Mouse (Mus musculus): ENCODE data around the gene Sv2c. TPM values are rescaled to one million over a fixed set of nuclear protein-coding genes. Genes with fewer than 3 reads are reported as not detected.

The Sv2c gene
- polyA plus RNA-seq, 1 experiment from 2014 or later: 1.5 TPM

- Histone ChIP-seq H3K9ac (no peak overlapping the region), H3K27me3 (no peaks in the 10 kb centered on the region), H3K36me3 (no peaks in the 10 kb centered on the region), H3K9me3 (no peaks in the 10 kb centered on the region), H3K4me1 (no peaks in the 10 kb centered on the region), H3K27ac (no peak overlapping the region), H3K4me2 (replicated peaks) (no peak overlapping the region), H3K4me3 (no peak overlapping the region)
- ATAC-seq (ENCODE audit: insufficient number of reproducible peaks, insufficient read depth, low FRiP score, low TSS enrichment): no peak
- whole genome bisulfite sequencing: 65% methylated on average over 7 of the region's 7 CpGs
Observed at GRCm38 (mm10) chr13:95951098-95951894, 181.1 kb downstream of the Sv2c start.

DNA sequence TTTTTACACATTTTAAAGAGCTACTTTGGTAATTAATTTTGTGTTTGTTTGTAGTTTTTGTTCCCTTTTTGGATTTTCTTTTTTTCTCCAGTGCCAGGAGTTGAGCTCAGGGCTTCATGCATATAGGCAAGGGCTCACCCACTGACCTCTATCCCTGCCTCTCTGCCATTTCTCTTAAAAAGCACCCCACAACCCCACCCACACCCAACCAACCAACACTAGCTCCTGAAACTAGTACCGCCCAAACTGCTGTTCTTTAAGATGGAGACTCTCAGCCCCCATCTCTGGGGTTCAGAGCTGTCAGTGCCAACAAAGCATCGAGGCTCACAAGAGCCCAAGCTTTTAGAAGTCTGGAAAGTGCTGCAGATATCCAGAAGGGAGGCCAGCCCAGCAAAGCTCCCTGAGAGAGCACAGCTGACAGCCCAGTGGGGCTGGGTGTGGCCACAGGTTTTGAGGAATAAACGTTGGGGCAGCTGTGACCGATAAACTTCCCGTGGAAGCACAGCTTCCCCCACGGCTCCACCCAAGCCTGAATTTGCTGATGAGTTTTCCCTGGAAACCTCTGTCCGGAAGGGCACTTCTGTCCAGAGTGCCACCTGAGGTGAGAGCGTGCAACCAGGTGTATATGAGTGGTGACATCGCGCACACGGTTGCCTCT lies 181.8 kb downstream of the Sv2c start:
- no peak overlapping the region for H3K4me3 ChIP-seq
- H3K36me3 ChIP-seq: no peaks in the 10 kb centered on the region
- ATAC-seq (ENCODE audit: insufficient number of reproducible peaks, insufficient read depth, low FRiP score, low TSS enrichment): no peak
- no peak overlapping the region for H3K27ac ChIP-seq
- H3K4me1 ChIP-seq: no peaks in the 10 kb centered on the region
- no peaks in the 10 kb centered on the region for H3K27me3 ChIP-seq
- H3K9ac ChIP-seq: no peak overlapping the region
- H3K9me3 ChIP-seq: no peaks in the 10 kb centered on the region
- 83% methylated on average over 11 of the region's 11 CpGs for WGBS
- no peak overlapping the region for H3K4me2 ChIP-seq (replicated peaks)

DNA sequence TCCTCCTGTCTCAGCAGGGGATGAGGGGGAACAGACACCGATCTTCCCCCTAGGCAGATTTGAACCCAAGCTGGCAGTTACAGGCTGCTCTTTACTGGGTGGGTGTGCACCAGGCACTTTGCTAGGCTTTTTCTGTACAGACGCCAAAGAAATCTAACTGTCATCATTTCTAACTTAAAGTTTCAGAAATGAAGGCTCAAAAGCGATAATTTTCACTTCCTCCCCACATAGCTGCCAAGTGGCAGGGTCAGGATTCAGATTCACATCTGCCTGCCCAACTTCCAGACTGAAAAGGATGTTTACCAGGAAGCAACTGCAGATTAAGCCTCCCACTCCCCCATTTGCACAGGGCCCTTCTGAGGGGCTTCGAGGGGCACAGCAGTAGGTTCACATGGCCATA lies 183.0 kb downstream of the Sv2c start:
- no peak overlapping the region for H3K4me2 ChIP-seq (replicated peaks)
- H3K4me3 ChIP-seq: no peak overlapping the region
- H3K4me1 ChIP-seq: no peaks in the 10 kb centered on the region
- no peak for ATAC-seq (ENCODE audit: insufficient number of reproducible peaks, insufficient read depth, low FRiP score, low TSS enrichment)
- H3K27ac ChIP-seq: no peak overlapping the region
- no peak overlapping the region for H3K9ac ChIP-seq
- WGBS: 70% methylated on average over 4 of the region's 4 CpGs
- H3K27me3 ChIP-seq: no peaks in the 10 kb centered on the region
- H3K36me3 ChIP-seq: no peaks in the 10 kb centered on the region
- H3K9me3 ChIP-seq: no peaks in the 10 kb centered on the region

DNA sequence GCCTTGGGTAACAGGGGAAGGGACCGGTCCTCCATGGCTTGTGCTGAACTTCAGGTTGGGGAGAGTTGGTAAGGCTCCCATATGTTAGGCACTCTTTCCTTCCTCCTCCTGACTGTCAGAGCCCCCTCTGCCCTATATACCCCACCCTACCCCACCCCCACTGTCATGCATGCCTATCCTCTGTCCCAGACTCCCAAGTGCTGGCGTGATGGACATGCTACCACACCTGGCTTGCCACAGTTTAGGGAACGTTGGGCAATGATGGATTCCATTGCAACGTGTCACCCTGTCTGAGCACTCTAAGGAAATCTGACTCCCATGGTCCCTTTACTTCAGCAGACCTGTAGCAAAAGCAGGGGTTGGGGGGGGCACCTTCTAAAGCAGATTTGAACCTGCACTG lies 183.6 kb downstream of the Sv2c start:
- Histone ChIP-seq H3K9ac (no peak overlapping the region), H3K4me1 (no peaks in the 10 kb centered on the region), H3K27ac (no peak overlapping the region), H3K36me3 (no peaks in the 10 kb centered on the region), H3K4me3 (no peak overlapping the region), H3K4me2 (replicated peaks) (no peak overlapping the region), H3K9me3 (no peaks in the 10 kb centered on the region), H3K27me3 (no peaks in the 10 kb centered on the region)
- no peak for ATAC-seq (ENCODE audit: insufficient number of reproducible peaks, insufficient read depth, low FRiP score, low TSS enrichment)
- WGBS: 85% methylated on average over 4 of the region's 4 CpGs

DNA sequence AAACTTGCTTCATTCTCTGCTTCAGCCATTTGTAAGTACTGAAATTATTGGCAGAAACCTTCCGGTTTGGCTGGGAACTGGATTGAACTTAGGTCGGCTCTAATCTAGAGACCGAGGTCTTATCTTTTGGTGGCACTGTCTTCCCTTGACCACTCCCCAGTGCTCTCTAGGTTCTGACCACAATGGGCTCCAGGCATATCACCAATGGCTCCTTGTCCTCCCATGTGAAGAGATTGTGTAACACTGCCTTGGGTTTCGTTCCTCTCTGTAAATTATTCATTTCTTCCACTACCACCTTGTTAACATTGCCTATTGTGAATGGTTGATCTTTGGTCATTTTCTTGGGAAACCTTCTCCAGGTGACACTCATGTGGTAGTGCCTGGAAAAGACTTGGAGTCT lies 184.0 kb downstream of the Sv2c start:
- 94% methylated on average over 4 of the region's 4 CpGs for WGBS
- no peak for ATAC-seq (ENCODE audit: insufficient number of reproducible peaks, insufficient read depth, low FRiP score, low TSS enrichment)

DNA sequence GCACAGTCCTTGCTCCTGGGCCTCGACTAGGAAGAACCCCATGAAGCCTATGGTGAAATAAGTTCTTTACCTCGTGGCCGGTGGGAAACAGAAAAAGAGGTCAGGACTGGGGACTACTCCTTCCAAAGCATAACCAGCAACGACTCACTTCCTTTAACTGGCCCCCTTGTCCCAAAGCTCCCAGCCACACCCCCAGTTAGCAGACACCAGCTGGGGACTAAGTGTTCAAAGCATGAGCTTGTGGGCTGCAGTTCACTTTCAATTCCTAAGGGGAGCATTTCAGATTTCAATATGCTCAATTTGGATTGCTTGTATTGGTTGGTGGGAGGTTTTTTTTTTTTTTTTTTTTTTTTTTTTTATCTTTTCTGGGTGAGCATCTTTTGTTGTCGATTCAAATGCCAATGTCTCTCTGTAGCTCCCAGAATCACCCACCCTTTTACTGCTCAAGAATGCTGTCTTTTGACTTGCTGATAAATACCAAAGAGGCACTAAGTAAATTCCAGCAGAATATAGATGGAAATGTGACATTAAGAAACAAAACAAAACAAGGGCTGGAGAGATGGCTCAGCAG lies 186.4 kb downstream of the Sv2c start:
- no peak overlapping the region for H3K4me2 ChIP-seq (replicated peaks)
- no peaks in the 10 kb centered on the region for H3K27me3 ChIP-seq
- no peak overlapping the region for H3K9ac ChIP-seq
- no peaks in the 10 kb centered on the region for H3K9me3 ChIP-seq
- H3K4me1 ChIP-seq: no peaks in the 10 kb centered on the region
- no peak overlapping the region for H3K4me3 ChIP-seq
- H3K36me3 ChIP-seq: no peaks in the 10 kb centered on the region
- 58% methylated on average over 5 of the region's 5 CpGs for WGBS
- ATAC-seq (ENCODE audit: insufficient number of reproducible peaks, insufficient read depth, low FRiP score, low TSS enrichment): no peak
- no peak overlapping the region for H3K27ac ChIP-seq

More for the DNA sequence above, 184.0 kb downstream of the Sv2c start:
- Histone ChIP-seq H3K9me3 (no peaks in the 10 kb centered on the region), H3K4me3 (no peak overlapping the region), H3K36me3 (no peaks in the 10 kb centered on the region), H3K27me3 (no peaks in the 10 kb centered on the region), H3K9ac (no peak overlapping the region), H3K27ac (no peak overlapping the region), H3K4me1 (no peaks in the 10 kb centered on the region), H3K4me2 (replicated peaks) (no peak overlapping the region)

DNA sequence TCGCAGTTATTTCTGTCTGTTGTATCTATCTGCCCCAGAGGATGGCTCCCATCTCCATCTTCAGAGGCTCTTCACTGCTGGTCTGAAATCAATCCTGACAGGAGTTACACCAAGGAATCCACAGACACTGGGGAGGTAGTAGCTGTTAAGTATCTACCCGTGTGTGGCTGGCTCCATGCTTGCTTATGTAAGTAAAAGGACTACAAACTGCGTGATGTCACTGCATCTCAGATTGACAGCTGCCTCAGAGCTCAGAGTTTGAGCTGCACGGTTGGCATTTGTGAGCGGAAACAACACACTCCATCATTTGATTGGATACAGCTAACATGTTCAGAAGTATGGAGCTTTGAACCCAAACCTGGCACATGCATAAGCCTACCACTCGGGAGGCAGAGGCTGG lies 187.8 kb downstream of the Sv2c start:
- H3K4me3 ChIP-seq: no peak overlapping the region
- no peak overlapping the region for H3K9ac ChIP-seq
- 77% methylated on average over 6 of the region's 6 CpGs for WGBS
- H3K27me3 ChIP-seq: no peaks in the 10 kb centered on the region
- no peaks in the 10 kb centered on the region for H3K36me3 ChIP-seq
- no peak overlapping the region for H3K4me2 ChIP-seq (replicated peaks)
- no peaks in the 10 kb centered on the region for H3K9me3 ChIP-seq
- H3K27ac ChIP-seq: no peak overlapping the region
- no peak for ATAC-seq (ENCODE audit: insufficient number of reproducible peaks, insufficient read depth, low FRiP score, low TSS enrichment)
- no peaks in the 10 kb centered on the region for H3K4me1 ChIP-seq

DNA sequence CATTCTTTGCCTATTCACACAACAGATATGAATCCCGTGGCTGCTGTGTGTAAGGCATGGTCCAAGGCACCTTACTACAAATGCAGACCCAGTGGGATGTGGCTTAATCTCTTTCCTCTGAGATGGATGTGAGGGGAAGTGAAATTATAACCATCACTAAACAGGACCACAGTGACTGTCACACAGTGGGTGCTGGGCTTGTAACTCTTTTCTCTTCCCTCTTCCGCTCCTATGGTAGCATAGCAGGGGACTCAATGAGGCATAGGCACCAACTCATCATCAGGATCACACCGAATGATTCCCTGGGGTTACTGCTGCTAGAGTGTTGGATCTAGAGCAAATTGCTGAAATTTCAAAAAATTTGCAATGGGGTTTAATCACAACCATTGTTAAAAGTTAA lies 188.5 kb downstream of the Sv2c start:
- no peaks in the 10 kb centered on the region for H3K4me1 ChIP-seq
- H3K4me2 ChIP-seq (replicated peaks): no peak overlapping the region
- ATAC-seq (ENCODE audit: insufficient number of reproducible peaks, insufficient read depth, low FRiP score, low TSS enrichment): no peak
- H3K36me3 ChIP-seq: no peaks in the 10 kb centered on the region
- no peak overlapping the region for H3K4me3 ChIP-seq
- no peaks in the 10 kb centered on the region for H3K9me3 ChIP-seq
- H3K27ac ChIP-seq: no peak overlapping the region
- H3K27me3 ChIP-seq: no peaks in the 10 kb centered on the region
- WGBS: 88% methylated on average over 3 of the region's 3 CpGs
- H3K9ac ChIP-seq: no peak overlapping the region

DNA sequence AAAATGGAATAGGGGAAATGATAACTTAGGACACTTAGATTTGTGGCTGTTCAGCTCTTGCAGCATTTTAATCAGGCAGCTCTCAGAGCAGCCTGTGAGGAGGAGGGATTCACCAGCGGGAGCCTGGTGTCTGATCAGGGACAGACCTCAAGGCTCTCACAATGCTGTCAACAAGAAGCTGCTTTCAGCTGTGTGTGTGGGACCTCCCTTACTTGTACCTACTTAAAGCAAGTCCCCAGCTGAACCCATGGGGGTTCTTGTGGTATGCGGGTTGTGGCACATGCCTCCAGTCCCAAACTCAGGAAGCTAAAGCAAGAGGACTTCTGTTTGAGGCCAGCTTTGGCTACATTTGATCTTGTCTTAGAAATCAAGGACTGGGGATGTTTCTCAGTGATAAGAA lies 189.8 kb downstream of the Sv2c start:
- Histone ChIP-seq H3K27ac (no peak overlapping the region), H3K27me3 (no peaks in the 10 kb centered on the region), H3K4me2 (replicated peaks) (no peak overlapping the region), H3K4me3 (no peak overlapping the region), H3K9ac (no peak overlapping the region), H3K36me3 (no peaks in the 10 kb centered on the region), H3K9me3 (no peaks in the 10 kb centered on the region), H3K4me1 (no peaks in the 10 kb centered on the region)
- no peak for ATAC-seq (ENCODE audit: insufficient number of reproducible peaks, insufficient read depth, low FRiP score, low TSS enrichment)
- WGBS: 56% methylated on average over 2 of the region's 2 CpGs

DNA sequence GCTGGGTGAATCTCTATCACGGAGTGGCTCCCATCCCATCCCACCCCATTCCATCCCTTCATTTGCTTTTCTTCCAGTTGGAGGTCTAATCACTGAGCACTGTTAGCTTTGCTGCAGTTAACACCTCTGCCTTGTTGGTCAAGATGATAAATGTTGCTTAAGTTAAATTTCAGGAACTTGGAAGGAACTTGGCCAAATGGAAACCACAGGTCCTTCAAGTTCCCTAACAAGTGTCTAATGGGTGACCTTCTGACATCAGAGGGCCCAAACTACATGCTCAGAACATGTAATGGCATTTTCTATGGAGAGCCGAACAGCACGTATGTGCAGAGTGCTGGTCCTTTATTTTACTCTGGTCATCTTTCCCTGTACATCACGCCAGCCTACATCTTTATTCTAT lies 190.5 kb downstream of the Sv2c start:
- no peak for ATAC-seq (ENCODE audit: insufficient number of reproducible peaks, insufficient read depth, low FRiP score, low TSS enrichment)
- H3K27ac ChIP-seq: no peak overlapping the region
- H3K4me1 ChIP-seq: no peaks in the 10 kb centered on the region
- H3K4me3 ChIP-seq: no peak overlapping the region
- no peaks in the 10 kb centered on the region for H3K36me3 ChIP-seq
- WGBS: 86% methylated on average over 4 of the region's 4 CpGs
- no peaks in the 10 kb centered on the region for H3K27me3 ChIP-seq
- H3K9ac ChIP-seq: no peak overlapping the region
- no peaks in the 10 kb centered on the region for H3K9me3 ChIP-seq
- H3K4me2 ChIP-seq (replicated peaks): no peak overlapping the region

- Histone ChIP-seq H3K27me3 (no peaks in the 10 kb centered on the region), H3K36me3 (no peaks in the 10 kb centered on the region), H3K9me3 (no peaks in the 10 kb centered on the region), H3K4me2 (replicated peaks) (no peak overlapping the region), H3K4me3 (no peak overlapping the region), H3K9ac (no peak overlapping the region), H3K4me1 (no peaks in the 10 kb centered on the region), H3K27ac (no peak overlapping the region)
- ATAC-seq (ENCODE audit: insufficient number of reproducible peaks, insufficient read depth, low FRiP score, low TSS enrichment): no peak
- WGBS: 75% methylated on average over 5 of the region's 5 CpGs
Observed at GRCm38 (mm10) chr13:95940811-95941210, 191.6 kb downstream of the Sv2c start.

DNA sequence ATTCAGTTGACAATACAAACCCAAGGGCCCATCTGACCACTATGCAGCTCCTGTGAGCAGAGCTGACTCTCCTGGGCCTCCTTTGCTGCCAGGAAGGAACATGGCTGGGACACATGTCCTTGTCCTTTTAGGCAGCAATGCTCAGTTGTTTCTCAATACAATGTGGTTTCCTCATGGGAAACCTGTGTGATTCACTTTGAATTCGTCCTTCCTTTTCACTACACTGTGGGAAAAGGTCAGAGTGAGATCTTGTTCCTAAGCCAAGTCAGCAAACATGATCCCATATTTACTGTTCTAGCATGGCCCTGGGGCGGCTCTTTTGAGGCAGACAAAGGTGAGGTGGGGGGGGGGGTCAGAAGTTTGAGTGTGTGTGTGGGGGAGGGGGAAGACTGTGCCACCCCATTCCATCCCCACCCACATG lies 208.2 kb downstream of the Sv2c start:
- Histone ChIP-seq H3K27me3 (no peaks in the 10 kb centered on the region), H3K9me3 (no peaks in the 10 kb centered on the region), H3K4me3 (no peak overlapping the region), H3K36me3 (no peaks in the 10 kb centered on the region), H3K27ac (no peak overlapping the region), H3K4me2 (replicated peaks) (no peak overlapping the region), H3K9ac (no peak overlapping the region), H3K4me1 (no peaks in the 10 kb centered on the region)
- no peak for ATAC-seq (ENCODE audit: insufficient number of reproducible peaks, insufficient read depth, low FRiP score, low TSS enrichment)
- WGBS: 61% methylated on average over 2 of the region's 2 CpGs
